Mouse (Mus musculus) lung, embryonic 15.5 days (tissue): ENCODE measurements at regions not wholly inside any gene's neighbourhood (a gene's known extent, or its start where the extent isn't known, plus 50 kb on each side); places are given as distances from the start of the nearest gene placed in this dataset.

Experiments used
- ATAC-seq: fragments of 200-750 bp; cut with Nextera tagmentation; 2 replicates; pipeline ENCODE4 v1.8.0; 2017; ENCODE audit warnings: moderate number of reproducible peaks, borderline replicate concordance; ENCODE audit not compliant: low FRiP score, low TSS enrichment; ENCODE audit errors: extremely low read depth
- H3K27ac ChIP-seq: fragments of 300-500 bp; sonication (generic); 2 replicates; pipeline ENCODE4 v1.5.1; 2015; ENCODE audit warnings: moderate library complexity, mild to moderate bottlenecking, inconsistent platforms
- H3K27me3 ChIP-seq: fragments of 300-500 bp; sonication (generic); 2 replicates; pipeline ENCODE4 v1.6.1; 2015; ENCODE audit warnings: inconsistent platforms
- H3K36me3 ChIP-seq: fragments of 300-500 bp; sonication (generic); 2 replicates; pipeline ENCODE4 v1.6.1; 2015; ENCODE audit warnings: inconsistent platforms
- H3K4me1 ChIP-seq: fragments of 300-500 bp; sonication (generic); 2 replicates; pipeline ENCODE4 v1.6.1; 2015; ENCODE audit warnings: inconsistent platforms
- H3K4me2 ChIP-seq: fragments of 300-500 bp; sonication (generic); 2 replicates; pipeline ENCODE4 v1.6.1; 2015; ENCODE audit warnings: inconsistent platforms, mild to moderate bottlenecking, moderate library complexity
- H3K4me3 ChIP-seq: fragments of 300-500 bp; sonication (generic); 2 replicates; pipeline ENCODE4 v1.5.1; 2015; ENCODE audit warnings: mild to moderate bottlenecking, inconsistent platforms
- H3K9ac ChIP-seq: fragments of 300-500 bp; sonication (generic); 2 replicates; pipeline ENCODE4 v1.6.1; 2015; ENCODE audit warnings: inconsistent platforms
- H3K9me3 ChIP-seq: fragments of 300-500 bp; sonication (generic); 2 replicates; pipeline ENCODE4 v1.6.1; 2016; ENCODE audit warnings: inconsistent platforms
- WGBS: fragments of 180-500 bp; shearing (Covaris S2); methylation state at CpG from one replicate; pipeline ENCODE4 v1.1.7; 2015; 5-methylcytosine and 5-hydroxymethylcytosine counted together

DNA sequence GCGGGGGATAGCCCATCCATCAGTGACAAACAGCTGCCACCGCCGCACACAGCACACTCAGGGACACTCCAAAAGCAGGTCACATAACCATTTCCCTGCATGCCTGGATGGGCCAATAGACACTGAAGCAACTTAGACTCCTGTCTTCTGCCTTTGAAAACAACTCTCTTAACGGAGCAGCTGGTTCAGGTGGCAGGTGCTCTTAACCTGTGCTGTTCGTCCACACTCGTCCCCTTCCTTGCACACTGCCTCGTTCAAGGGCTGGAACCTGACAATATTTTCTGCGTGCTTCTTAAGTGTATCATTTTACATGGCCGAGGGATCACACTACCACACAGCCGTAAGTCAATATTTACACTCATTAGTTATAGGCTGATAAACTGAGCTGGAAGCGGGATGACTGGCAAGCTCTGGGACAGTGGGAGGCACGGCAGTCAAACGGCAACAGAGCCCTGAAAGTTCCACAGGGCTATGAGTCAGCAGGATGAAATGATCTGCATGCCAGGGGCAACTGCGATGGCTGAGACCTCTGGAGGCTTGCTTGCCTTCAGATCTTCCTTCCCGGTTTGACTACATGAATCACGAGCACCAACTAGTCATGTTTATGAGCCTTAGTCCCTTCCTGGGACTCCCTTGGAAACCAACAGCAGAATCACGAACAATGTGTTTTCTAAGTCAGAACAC is 92.0 kb upstream of the Sgk1 start:
- 31% methylated on average over 17 of the region's 17 CpGs for WGBS
- no peaks in the 10 kb centered on the region for H3K36me3 ChIP-seq
- no peaks in the 10 kb centered on the region for H3K9me3 ChIP-seq
- no peaks in the 10 kb centered on the region for H3K4me1 ChIP-seq
- ATAC-seq, result no peak
- no peaks in the 10 kb centered on the region for H3K27me3 ChIP-seq
- H3K4me3 ChIP-seq, result no peak overlapping the region
- H3K4me2 ChIP-seq, result no peak overlapping the region
- no peak overlapping the region for H3K27ac ChIP-seq
- H3K9ac ChIP-seq, result no peak overlapping the region

DNA sequence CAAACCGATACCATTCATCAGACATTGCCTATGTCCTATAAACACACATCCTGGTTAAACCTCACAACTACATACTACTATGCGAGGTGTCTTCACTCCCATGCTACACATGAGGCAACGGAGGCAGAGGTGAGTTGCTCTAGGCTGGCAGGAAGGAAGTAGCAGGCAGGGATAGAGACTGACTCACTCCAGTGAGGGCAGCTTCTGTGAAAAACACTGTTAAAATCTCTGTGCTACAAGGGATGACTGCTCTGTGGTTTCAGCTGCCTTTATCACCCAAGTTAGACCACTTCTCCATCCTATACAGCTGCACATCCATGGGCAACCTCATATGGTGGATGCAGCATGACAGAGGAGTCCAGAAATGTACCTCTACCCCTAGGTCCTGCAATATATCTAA is 91.0 kb upstream of the Sgk1 start:
- no peak overlapping the region for H3K4me3 ChIP-seq
- no peaks in the 10 kb centered on the region for H3K4me1 ChIP-seq
- no peaks in the 10 kb centered on the region for H3K36me3 ChIP-seq
- no peak overlapping the region for H3K27ac ChIP-seq
- H3K9me3 ChIP-seq, result no peaks in the 10 kb centered on the region
- ATAC-seq, result no peak
- H3K4me2 ChIP-seq, result no peak overlapping the region
- H3K9ac ChIP-seq, result no peak overlapping the region
- H3K27me3 ChIP-seq, result no peaks in the 10 kb centered on the region
- 77% methylated on average over 3 of the region's 3 CpGs for WGBS

DNA sequence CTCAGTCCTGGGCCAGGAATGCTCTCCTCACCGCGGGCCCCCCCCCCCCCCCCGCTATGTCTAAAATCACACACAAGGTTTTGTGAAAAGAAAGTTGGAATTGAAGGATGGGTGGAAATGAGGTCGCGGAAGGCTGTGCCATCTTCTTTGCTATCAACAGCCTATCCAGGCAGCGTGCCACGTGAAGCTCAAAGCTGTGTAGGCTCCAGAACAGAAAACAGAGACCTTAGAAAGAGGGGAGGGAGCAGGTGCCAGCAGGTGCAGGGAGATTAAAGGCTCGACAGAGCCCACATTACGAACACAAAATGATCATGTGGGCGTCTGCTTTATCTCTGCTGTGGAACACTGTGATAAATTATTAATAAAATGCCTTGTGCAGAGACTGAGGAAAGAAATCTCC is 89.6 kb upstream of the Sgk1 start:
- WGBS, result 42% methylated on average over 9 of the region's 10 CpGs
- Histone ChIP-seq H3K36me3 (no peaks in the 10 kb centered on the region), H3K4me1 (no peaks in the 10 kb centered on the region), H3K9me3 (no peaks in the 10 kb centered on the region), H3K9ac (no peak overlapping the region), H3K4me2 (no peak overlapping the region), H3K4me3 (no peak overlapping the region), H3K27me3 (no peaks in the 10 kb centered on the region), H3K27ac (no peak overlapping the region)
- no peak for ATAC-seq

DNA sequence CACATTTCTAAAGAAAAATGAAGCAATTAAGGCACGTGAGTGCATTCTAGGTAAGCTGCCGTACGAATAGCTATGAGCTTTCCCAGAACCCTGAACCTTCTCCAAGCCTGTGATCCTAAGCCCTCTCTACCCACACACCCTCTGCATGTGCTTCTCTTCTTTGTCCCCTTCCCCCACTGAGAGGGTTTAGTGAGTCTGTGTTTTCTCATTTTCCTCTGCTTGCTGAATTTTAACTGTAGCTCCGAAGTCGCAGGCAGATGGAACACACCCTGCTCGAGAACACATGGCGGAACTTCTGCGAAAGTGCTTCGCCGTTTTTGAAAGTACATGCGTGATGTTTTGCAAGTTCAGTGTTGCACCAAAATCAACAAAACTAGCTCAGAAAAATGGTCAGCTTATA is 88.3 kb upstream of the Sgk1 start:
- Histone ChIP-seq H3K9me3 (no peaks in the 10 kb centered on the region), H3K9ac (no peak overlapping the region), H3K27me3 (no peaks in the 10 kb centered on the region), H3K36me3 (no peaks in the 10 kb centered on the region), H3K27ac (no peak overlapping the region), H3K4me1 (no peaks in the 10 kb centered on the region), H3K4me2 (no peak overlapping the region), H3K4me3 (no peak overlapping the region)
- WGBS, result 87% methylated on average over 11 of the region's 11 CpGs
- ATAC-seq, result no peak

DNA sequence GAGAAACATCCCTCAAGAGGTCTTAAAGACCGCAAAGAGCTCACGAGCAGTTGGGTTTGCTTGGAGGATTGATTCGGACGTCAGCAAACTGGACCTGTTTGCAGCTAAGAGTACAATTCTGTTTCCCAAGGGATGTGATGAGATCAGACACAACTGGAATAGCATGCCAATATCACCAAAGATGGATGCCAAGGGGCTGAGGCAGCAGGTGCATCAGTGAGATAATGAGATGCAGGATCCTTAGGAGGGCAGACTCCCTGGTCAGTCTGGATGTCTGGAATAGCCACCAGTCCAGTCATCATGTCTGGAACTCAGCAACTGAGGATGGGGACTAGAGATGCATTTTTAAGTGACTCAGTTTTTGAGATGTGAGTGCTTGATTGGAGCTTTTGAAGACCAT is 85.6 kb upstream of the Sgk1 start:
- WGBS, result 84% methylated on average over 4 of the region's 4 CpGs
- Histone ChIP-seq H3K27me3 (no peaks in the 10 kb centered on the region), H3K27ac (no peak overlapping the region), H3K36me3 (no peaks in the 10 kb centered on the region), H3K4me3 (no peak overlapping the region), H3K4me1 (no peaks in the 10 kb centered on the region), H3K4me2 (no peak overlapping the region), H3K9ac (no peak overlapping the region), H3K9me3 (no peaks in the 10 kb centered on the region)
- ATAC-seq, result no peak

DNA sequence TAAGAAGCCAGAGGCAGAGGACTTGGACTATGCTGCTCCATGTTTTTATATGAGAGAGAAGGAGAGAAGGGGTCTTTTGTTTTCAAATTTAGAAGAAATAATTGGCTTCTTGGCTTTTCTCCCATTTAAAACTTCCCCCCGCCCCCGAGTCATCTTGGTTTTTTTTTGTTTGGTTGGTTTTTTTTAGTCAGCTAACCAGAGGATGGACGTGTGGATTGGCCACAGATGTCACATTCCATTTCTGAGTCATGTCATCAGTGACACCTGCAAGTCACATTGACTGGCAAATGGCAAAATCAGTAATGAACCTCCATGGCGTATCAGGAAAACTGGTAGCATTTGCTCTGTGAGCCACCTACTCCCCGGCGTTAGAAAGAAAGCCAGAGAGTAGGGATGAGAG is 83.9 kb upstream of the Sgk1 start:
- Histone ChIP-seq H3K9me3 (no peaks in the 10 kb centered on the region), H3K4me3 (no peak overlapping the region), H3K27me3 (no peaks in the 10 kb centered on the region), H3K4me2 (no peak overlapping the region), H3K9ac (no peak overlapping the region), H3K36me3 (no peaks in the 10 kb centered on the region), H3K27ac (no peak overlapping the region), H3K4me1 (no peaks in the 10 kb centered on the region)
- 75% methylated on average over 6 of the region's 6 CpGs for WGBS
- ATAC-seq, result no peak

DNA sequence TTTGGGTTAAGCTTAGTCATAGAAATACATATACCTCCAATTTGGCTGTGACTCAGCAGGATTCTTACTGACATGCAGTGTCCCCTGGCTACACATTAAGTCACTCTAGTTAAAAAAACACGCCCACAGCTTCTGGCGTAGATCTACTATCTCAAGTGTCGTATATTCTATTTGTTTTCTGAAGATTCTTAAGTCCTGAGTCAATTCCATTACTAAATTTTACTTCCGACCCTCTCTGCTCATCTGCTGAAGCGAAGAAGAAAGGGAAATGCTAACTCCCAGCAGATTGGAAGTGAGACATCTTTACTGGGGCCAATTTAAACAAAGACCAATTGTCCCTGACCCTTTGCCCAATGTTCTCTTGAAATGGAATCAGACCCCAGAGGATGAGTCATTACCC is 80.4 kb upstream of the Sgk1 start:
- ATAC-seq, result no peak
- H3K9ac ChIP-seq, result no peak overlapping the region
- no peaks in the 10 kb centered on the region for H3K9me3 ChIP-seq
- H3K4me3 ChIP-seq, result no peak overlapping the region
- no peaks in the 10 kb centered on the region for H3K36me3 ChIP-seq
- 66% methylated on average over 5 of the region's 5 CpGs for WGBS
- no peak overlapping the region for H3K27ac ChIP-seq
- no peaks in the 10 kb centered on the region for H3K4me1 ChIP-seq
- no peak overlapping the region for H3K4me2 ChIP-seq
- H3K27me3 ChIP-seq, result no peaks in the 10 kb centered on the region

DNA sequence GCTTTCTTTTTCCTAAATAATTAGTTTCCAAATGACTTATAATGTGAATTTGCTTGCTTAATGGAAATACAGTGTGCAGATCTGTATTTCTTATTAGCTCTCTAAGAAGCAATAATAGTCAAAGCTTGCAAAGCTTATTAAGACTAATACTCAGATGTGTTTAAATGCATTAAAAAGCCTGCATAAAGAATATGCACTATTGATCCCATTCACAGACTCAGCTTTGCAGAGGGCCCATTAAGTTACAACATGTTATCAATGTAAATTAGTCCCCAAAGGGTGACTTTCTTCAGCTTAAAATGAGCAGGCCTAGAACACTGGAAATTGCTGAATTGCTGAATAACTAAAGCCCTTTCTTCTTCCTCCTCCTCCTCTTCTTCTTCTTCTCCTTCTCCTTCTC is 78.8 kb upstream of the Sgk1 start:
- no peak overlapping the region for H3K27ac ChIP-seq
- no peaks in the 10 kb centered on the region for H3K4me1 ChIP-seq
- no peaks in the 10 kb centered on the region for H3K9me3 ChIP-seq
- no peaks in the 10 kb centered on the region for H3K27me3 ChIP-seq
- H3K4me3 ChIP-seq, result no peak overlapping the region
- no peak for ATAC-seq
- no peak overlapping the region for H3K9ac ChIP-seq
- no peaks in the 10 kb centered on the region for H3K36me3 ChIP-seq
- H3K4me2 ChIP-seq, result no peak overlapping the region

DNA sequence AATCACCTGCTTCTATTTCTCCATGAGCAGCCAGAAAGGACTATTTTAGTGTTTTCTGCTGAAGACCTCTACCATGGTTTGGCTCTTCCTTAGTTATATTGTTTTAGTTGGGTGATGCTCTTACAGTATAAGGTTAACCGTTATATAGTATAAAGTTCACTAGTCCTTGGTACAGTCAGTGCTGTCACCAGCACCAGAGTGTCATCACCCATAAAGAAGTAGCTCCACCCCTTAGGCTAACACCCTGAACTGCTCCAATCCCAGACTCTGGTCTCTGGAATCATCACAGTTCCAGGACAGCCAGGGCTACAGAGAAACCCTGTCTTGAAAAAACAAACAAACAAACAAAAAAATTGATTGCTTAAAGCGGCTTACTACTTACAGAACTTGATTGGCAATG is 77.2 kb upstream of the Sgk1 start:
- Histone ChIP-seq H3K9me3 (no peaks in the 10 kb centered on the region), H3K4me3 (no peak overlapping the region), H3K27ac (no peak overlapping the region), H3K4me1 (no peaks in the 10 kb centered on the region), H3K4me2 (no peak overlapping the region), H3K36me3 (no peaks in the 10 kb centered on the region), H3K27me3 (no peaks in the 10 kb centered on the region), H3K9ac (no peak overlapping the region)
- ATAC-seq, result no peak
- WGBS, result 69% methylated on average over 2 of the region's 2 CpGs

DNA sequence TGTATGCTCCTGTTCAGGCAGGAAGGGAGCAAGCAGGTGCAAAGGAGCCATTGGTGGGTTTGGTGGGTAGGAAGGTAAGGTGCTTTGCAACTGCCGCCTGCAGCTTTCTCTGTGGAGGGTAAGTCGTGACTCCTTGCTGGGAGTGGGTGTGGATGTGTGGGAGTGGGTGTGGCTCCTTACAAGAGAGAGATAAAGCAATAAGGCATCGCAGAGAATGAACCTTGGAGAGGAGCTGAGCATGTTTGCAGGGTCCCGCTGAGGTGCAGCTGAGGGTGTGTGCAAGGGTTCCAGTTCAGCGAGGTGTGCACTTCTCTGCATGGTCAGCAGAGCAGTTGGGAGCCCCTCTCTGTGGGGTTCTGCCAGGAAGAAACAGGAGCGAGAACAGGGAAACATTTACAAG is 76.4 kb upstream of the Sgk1 start:
- Histone ChIP-seq H3K4me2 (no peak overlapping the region), H3K9ac (no peak overlapping the region), H3K27ac (no peak overlapping the region), H3K4me1 (no peaks in the 10 kb centered on the region), H3K4me3 (no peak overlapping the region), H3K27me3 (no peaks in the 10 kb centered on the region), H3K9me3 (no peaks in the 10 kb centered on the region), H3K36me3 (no peaks in the 10 kb centered on the region)
- ATAC-seq, result no peak
- WGBS, result 56% methylated on average over 6 of the region's 6 CpGs

DNA sequence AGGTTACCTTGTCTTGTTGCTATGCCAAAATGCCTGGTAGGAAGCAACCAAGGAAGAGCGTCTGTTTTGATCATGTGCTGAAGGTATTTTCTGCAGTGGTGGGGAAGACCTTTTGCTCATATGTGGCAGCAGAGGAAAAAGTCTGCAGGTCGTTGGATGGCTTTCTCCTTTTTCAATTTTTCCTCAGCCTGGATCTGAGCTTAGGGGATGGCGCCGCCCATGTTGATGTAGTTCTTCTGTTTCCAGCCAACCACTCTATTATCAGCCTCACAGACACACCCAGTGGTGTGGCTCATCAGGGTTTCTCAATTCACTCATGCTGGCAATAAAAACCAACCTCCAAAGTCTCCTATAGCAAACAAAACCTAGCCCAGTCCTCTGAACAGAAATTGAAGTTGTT is 75.3 kb upstream of the Sgk1 start:
- Histone ChIP-seq H3K36me3 (no peaks in the 10 kb centered on the region), H3K4me1 (no peaks in the 10 kb centered on the region), H3K9ac (no peak overlapping the region), H3K27ac (no peak overlapping the region), H3K27me3 (no peaks in the 10 kb centered on the region), H3K9me3 (no peaks in the 10 kb centered on the region), H3K4me3 (no peak overlapping the region), H3K4me2 (no peak overlapping the region)
- 90% methylated on average over 4 of the region's 4 CpGs for WGBS
- no peak for ATAC-seq

DNA sequence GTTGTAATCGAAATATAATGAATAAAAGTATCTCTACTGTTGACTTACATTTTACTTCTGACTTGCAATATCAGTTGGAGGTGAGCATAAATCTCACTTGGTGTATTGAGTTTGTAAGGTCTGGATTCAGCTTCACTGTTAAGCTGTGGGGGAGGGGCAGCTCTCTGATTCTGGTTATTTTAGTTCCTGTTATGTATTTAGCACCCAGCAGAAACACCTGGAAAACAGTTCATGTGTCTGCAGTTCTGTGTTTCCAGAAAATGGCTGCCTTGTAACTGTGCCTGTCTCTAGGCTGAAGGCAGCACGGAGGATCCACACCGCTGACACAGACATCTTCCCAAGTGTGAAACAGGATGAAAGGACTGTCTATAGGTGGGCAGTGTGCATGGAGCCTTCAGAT is 62.3 kb upstream of the Sgk1 start:
- no peak for ATAC-seq
- Histone ChIP-seq H3K27ac (no peak overlapping the region), H3K36me3 (no peaks in the 10 kb centered on the region), H3K9me3 (no peaks in the 10 kb centered on the region), H3K27me3 (no peaks in the 10 kb centered on the region), H3K4me1 (no peaks in the 10 kb centered on the region), H3K4me2 (no peak overlapping the region), H3K9ac (no peak overlapping the region), H3K4me3 (no peak overlapping the region)
- 88% methylated on average over 3 of the region's 3 CpGs for WGBS

DNA sequence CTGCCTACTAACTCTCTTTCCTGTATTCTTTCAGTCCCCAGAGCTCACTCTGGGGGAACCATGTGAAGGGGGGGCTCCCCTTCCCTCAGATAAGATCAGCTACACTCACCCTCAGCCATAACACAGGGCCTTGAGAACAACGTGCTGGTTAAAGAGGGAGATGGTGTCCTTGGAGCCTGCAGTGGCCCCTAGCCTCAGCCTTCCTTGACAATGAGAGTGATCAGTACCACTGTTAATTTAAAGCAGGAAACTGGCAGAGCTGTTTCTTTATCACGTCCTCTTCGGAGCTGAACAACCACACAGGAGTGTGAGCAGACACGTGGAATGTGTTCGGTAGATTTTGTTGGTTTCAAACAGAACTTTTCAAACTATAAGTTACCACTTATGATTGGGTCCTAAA is 60.6 kb upstream of the Sgk1 start:
- WGBS, result 50% methylated on average over 5 of the region's 5 CpGs
- H3K36me3 ChIP-seq, result no peaks in the 10 kb centered on the region
- H3K9me3 ChIP-seq, result no peaks in the 10 kb centered on the region
- no peak for ATAC-seq
- no peaks in the 10 kb centered on the region for H3K27me3 ChIP-seq
- no peak overlapping the region for H3K9ac ChIP-seq
- no peak overlapping the region for H3K27ac ChIP-seq
- no peak overlapping the region for H3K4me2 ChIP-seq
- no peaks in the 10 kb centered on the region for H3K4me1 ChIP-seq
- no peak overlapping the region for H3K4me3 ChIP-seq
